Mouse (Mus musculus) MEL (cell line): ENCODE measurements at regions not wholly inside any gene's neighbourhood (a gene's known extent, or its start where the extent isn't known, plus 50 kb on each side); places are given as distances from the start of the nearest gene placed in this dataset.
A peak's percentile ranks its signal among the peaks of the same experiment; 100 is the strongest.

Source experiments
- DNase-seq: peaks from one replicate; pipeline ENCODE4 v3.0.0; 2011; ENCODE audit warnings: low read depth, low spot score
- H3K27ac ChIP-seq: 2 replicates; pipeline ENCODE4 v1.5.1; 2012; ENCODE audit warnings: low read depth, mild to moderate bottlenecking, control low read depth, low read length, moderate library complexity; ENCODE audit not compliant: control insufficient read depth
- H3K27me3 ChIP-seq, 2 experiments: fragments of 150-350 bp in 1 of 2; sonication (generic) in 1 of 2; 2 replicates each; pipeline ENCODE4 v1.6.1; 2012; ENCODE audit warnings: low read length in 2 of 2, mild to moderate bottlenecking in 2 of 2, improper control_type of control experiment in 1 of 2, moderate library complexity in 1 of 2; ENCODE audit not compliant: insufficient read depth in 2 of 2, control insufficient read depth in 1 of 2
- H3K36me3 ChIP-seq, 2 experiments: 2 replicates each; pipeline ENCODE4 v1.6.1; 2012 to 2014; ENCODE audit warnings: low read length in 2 of 2, improper control_type of control experiment in 1 of 2, inconsistent platforms in 1 of 2, mild to moderate bottlenecking in 1 of 2; ENCODE audit not compliant: insufficient read depth in 2 of 2, control insufficient read depth in 1 of 2
- H3K4me1 ChIP-seq, 2 experiments: fragments of 150-350 bp in 1 of 2; sonication (generic) in 1 of 2; 2 replicates each; pipeline ENCODE4 v1.6.1; 2012; ENCODE audit warnings: low read length in 2 of 2, improper control_type of control experiment in 1 of 2, mild to moderate bottlenecking in 1 of 2; ENCODE audit not compliant: insufficient read depth in 2 of 2, control insufficient read depth in 1 of 2
- H3K4me3 ChIP-seq, 2 experiments: fragments of 150-350 bp in 1 of 2; sonication (generic) in 1 of 2; 2 replicates each; pipeline ENCODE4 v1.5.1; 2012; ENCODE audit warnings: low read depth in 2 of 2, low read length in 2 of 2, mild to moderate bottlenecking in 2 of 2, moderate library complexity in 2 of 2, control low read depth in 1 of 2, improper control_type of control experiment in 1 of 2; ENCODE audit not compliant: control insufficient read depth in 1 of 2, insufficient read depth in 1 of 2
- H3K79me2 ChIP-seq: 2 replicates; pipeline ENCODE4 v1.6.1; 2012; ENCODE audit warnings: mild to moderate bottlenecking, low read length, moderate library complexity; ENCODE audit not compliant: control insufficient read depth, poor library complexity, insufficient read depth
- H3K9ac ChIP-seq: 2 replicates; pipeline ENCODE4 v1.6.1; 2012; ENCODE audit warnings: low read depth, mild to moderate bottlenecking, control low read depth, low read length, moderate library complexity; ENCODE audit not compliant: control insufficient read depth, poor library complexity, severe bottlenecking
- H3K9me3 ChIP-seq: fragments of 150-350 bp; sonication (generic); replicated peaks from 2 replicates; pipeline ENCODE4 v1.6.1; 2012; ENCODE audit warnings: mild to moderate bottlenecking, low read length, improper control_type of control experiment, moderate library complexity; ENCODE audit not compliant: insufficient read depth
- BHLHE40 ChIP-seq: IDR thresholded peaks from 2 replicates; pipeline ENCODE4 v1.6.1; 2012; ENCODE audit warnings: low read depth, mild to moderate bottlenecking, inconsistent platforms, low read length, improper control_type of control experiment, borderline replicate concordance
- CHD1 ChIP-seq: IDR thresholded peaks from 2 replicates; pipeline ENCODE4 v1.6.1; 2012; ENCODE audit warnings: low read depth, mild to moderate bottlenecking, inconsistent platforms, low read length, improper control_type of control experiment
- CHD2 ChIP-seq: IDR thresholded peaks from 2 replicates; pipeline ENCODE4 v1.6.1; 2011; ENCODE audit warnings: low read length, improper control_type of control experiment
- ELF1 ChIP-seq: IDR thresholded peaks from 2 replicates; pipeline ENCODE4 v1.6.1; 2014; ENCODE audit warnings: low read depth, mild to moderate bottlenecking, inconsistent platforms, low read length, improper control_type of control experiment, moderate library complexity
- EP300 ChIP-seq, 2 experiments: IDR thresholded peaks; 2 replicates each; pipeline ENCODE4 v1.6.1; 2011; ENCODE audit warnings: improper control_type of control experiment in 2 of 2, low read length in 2 of 2, low read depth in 1 of 2, mild to moderate bottlenecking in 1 of 2
- GABPA ChIP-seq: IDR thresholded peaks from 2 replicates; pipeline ENCODE4 v1.6.1; 2012; ENCODE audit warnings: low read depth, mild to moderate bottlenecking, inconsistent platforms, low read length, improper control_type of control experiment, moderate library complexity
- GATA1 ChIP-seq: IDR thresholded peaks from 2 replicates; pipeline ENCODE4 v1.6.1; 2011; ENCODE audit warnings: low read depth, low read length, improper control_type of control experiment
- HCFC1 ChIP-seq: IDR thresholded peaks from 2 replicates; pipeline ENCODE4 v1.6.1; 2012; ENCODE audit warnings: low read depth, mild to moderate bottlenecking, inconsistent platforms, low read length, improper control_type of control experiment, moderate library complexity
- JUND ChIP-seq: IDR thresholded peaks from 2 replicates; pipeline ENCODE4 v1.6.1; 2011; ENCODE audit warnings: low read depth, mild to moderate bottlenecking, improper control_type of control experiment, low read length
- KAT2A ChIP-seq: conservative IDR thresholded peaks from 2 replicates; pipeline ENCODE4 v1.6.1; 2012; ENCODE audit warnings: low read depth, low read length, improper control_type of control experiment, inconsistent platforms
- MAFK ChIP-seq: IDR thresholded peaks from 2 replicates; pipeline ENCODE4 v1.6.1; 2011; ENCODE audit warnings: low read depth, mild to moderate bottlenecking, low read length, improper control_type of control experiment, borderline replicate concordance
- MAX ChIP-seq: IDR thresholded peaks from 2 replicates; pipeline ENCODE4 v1.6.1; 2011; ENCODE audit warnings: low read length, improper control_type of control experiment
- MAZ ChIP-seq: IDR thresholded peaks from 2 replicates; pipeline ENCODE4 v1.6.1; 2012; ENCODE audit warnings: low read depth, mild to moderate bottlenecking, inconsistent platforms, low read length, improper control_type of control experiment
- MEF2A ChIP-seq: IDR thresholded peaks from 2 replicates; pipeline ENCODE4 v1.6.1; 2014; ENCODE audit warnings: low read depth, mild to moderate bottlenecking, inconsistent platforms, low read length, improper control_type of control experiment; ENCODE audit not compliant: poor library complexity, insufficient replicate concordance, severe bottlenecking; ENCODE audit errors: extremely low read depth
- MYC ChIP-seq: IDR thresholded peaks from 2 replicates; pipeline ENCODE4 v1.6.1; 2011; ENCODE audit warnings: low read depth, mild to moderate bottlenecking, low read length, improper control_type of control experiment, moderate library complexity
- NELFE ChIP-seq: IDR thresholded peaks from 2 replicates; pipeline ENCODE4 v1.6.1; 2011; ENCODE audit warnings: low read depth, low read length, improper control_type of control experiment
- POLR2A ChIP-seq, 2 experiments: IDR thresholded peaks; 2 replicates each; pipeline ENCODE4 v1.6.1; 2011 to 2012; ENCODE audit warnings: low read length in 2 of 2, mild to moderate bottlenecking in 2 of 2, control low read depth in 1 of 2, improper control_type of control experiment in 1 of 2, low read depth in 1 of 2, moderate library complexity in 1 of 2; ENCODE audit not compliant: control insufficient read depth in 1 of 2, insufficient read depth in 1 of 2, poor library complexity in 1 of 2
- POLR2AphosphoS5 ChIP-seq: IDR thresholded peaks from 2 replicates; pipeline ENCODE4 v1.6.1; 2012; ENCODE audit warnings: low read depth, borderline replicate concordance, mild to moderate bottlenecking, inconsistent platforms, low read length, moderate library complexity, mixed read lengths
- RAD21 ChIP-seq: IDR thresholded peaks from 2 replicates; pipeline ENCODE4 v1.6.1; 2011; ENCODE audit warnings: mild to moderate bottlenecking, low read depth, low read length, improper control_type of control experiment
- SIN3A ChIP-seq: IDR thresholded peaks from 2 replicates; pipeline ENCODE4 v1.6.1; 2012; ENCODE audit warnings: low read length, improper control_type of control experiment, inconsistent platforms
- TAL1 ChIP-seq: IDR thresholded peaks from 2 replicates; pipeline ENCODE4 v1.6.1; 2012; ENCODE audit warnings: mild to moderate bottlenecking, inconsistent platforms, low read length, moderate library complexity, mixed read lengths
- TBP ChIP-seq: IDR thresholded peaks from 2 replicates; pipeline ENCODE4 v1.8.0; 2011; ENCODE audit warnings: low read depth, low read length, improper control_type of control experiment
- USF1 ChIP-seq: IDR thresholded peaks from 2 replicates; pipeline ENCODE4 v1.6.1; 2014; ENCODE audit warnings: low read depth, mild to moderate bottlenecking, inconsistent platforms, low read length, improper control_type of control experiment, moderate library complexity
- USF2 ChIP-seq, 2 experiments: IDR thresholded peaks; 2 replicates each; pipeline ENCODE4 v1.6.1; 2011 to 2012; ENCODE audit warnings: improper control_type of control experiment in 2 of 2, low read length in 2 of 2, borderline replicate concordance in 1 of 2, inconsistent platforms in 1 of 2, low read depth in 1 of 2, mild to moderate bottlenecking in 1 of 2; ENCODE audit not compliant: insufficient read depth in 1 of 2
- ZKSCAN1 ChIP-seq: IDR thresholded peaks from 2 replicates; pipeline ENCODE4 v1.6.1; 2012; ENCODE audit warnings: low read depth, mild to moderate bottlenecking, inconsistent platforms, low read length, improper control_type of control experiment, moderate library complexity
- ZMIZ1 ChIP-seq: IDR thresholded peaks from 2 replicates; pipeline ENCODE4 v1.6.1; 2012; ENCODE audit warnings: low read depth, mild to moderate bottlenecking, inconsistent platforms, low read length, improper control_type of control experiment, moderate library complexity
- ZNF384 ChIP-seq: IDR thresholded peaks from 2 replicates; pipeline ENCODE4 v1.6.1; 2012; ENCODE audit warnings: low read depth, mild to moderate bottlenecking, inconsistent platforms, low read length, improper control_type of control experiment

DNA sequence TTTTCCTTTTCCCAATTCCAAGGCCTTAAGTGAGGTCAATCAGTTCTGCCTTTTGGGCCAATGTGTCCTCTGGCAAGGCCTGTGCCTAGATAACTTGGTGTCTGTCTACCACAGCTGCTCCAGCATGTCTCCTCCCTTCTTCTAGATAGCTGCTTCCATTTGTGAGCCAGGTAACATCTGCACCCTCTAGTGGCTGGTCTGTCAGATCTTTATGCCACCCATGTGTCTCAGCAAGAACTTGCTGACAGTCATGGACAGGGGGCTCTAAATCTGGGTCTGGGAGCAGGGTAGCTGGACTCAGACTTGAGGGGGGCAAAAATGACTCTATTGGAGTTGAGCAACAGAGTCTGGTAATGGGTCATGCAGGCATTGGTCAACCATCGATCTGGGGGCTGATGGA, 399.2 kb downstream of the Otol1 start:
- no peaks in the 10 kb centered on the region for H3K27me3 ChIP-seq
- peak; percentile 1 for DNase-seq
- no peaks in the 10 kb centered on the region for H3K36me3 ChIP-seq
- H3K27ac ChIP-seq, result no peak overlapping the region
- no peak overlapping the region for H3K9ac ChIP-seq
- H3K9me3 ChIP-seq, result no peaks in the 10 kb centered on the region
- TF ChIP-seq CHD1, result no peak
- no peak for TF ChIP-seq USF1
- no peak for TF ChIP-seq ZMIZ1
- no peak for TF ChIP-seq MAZ
- TF ChIP-seq GATA1, result no peak
- no peak for TF ChIP-seq BHLHE40
- no peak for TF ChIP-seq GABPA
- TF ChIP-seq POLR2A (IDR thresholded peaks at IDR 0.05; ENCODE audit: control insufficient read depth in 1 of 2, insufficient read depth in 1 of 2, low read depth in 1 of 2, low read length in 2 of 2, poor library complexity in 1 of 2), result no peak
- no peak for TF ChIP-seq MYC
- no peak for TF ChIP-seq CHD2
- no peak for TF ChIP-seq EP300 (IDR thresholded peaks at IDR 0.05; ENCODE audit: low read depth in 1 of 2, low read length in 2 of 2)
- TF ChIP-seq MEF2A, result no peak
- TF ChIP-seq TAL1, result no peak
- no peaks in the 10 kb centered on the region for H3K79me2 ChIP-seq
- H3K4me1 ChIP-seq, result no peaks in the 10 kb centered on the region
- no peak overlapping the region for H3K4me3 ChIP-seq

DNA sequence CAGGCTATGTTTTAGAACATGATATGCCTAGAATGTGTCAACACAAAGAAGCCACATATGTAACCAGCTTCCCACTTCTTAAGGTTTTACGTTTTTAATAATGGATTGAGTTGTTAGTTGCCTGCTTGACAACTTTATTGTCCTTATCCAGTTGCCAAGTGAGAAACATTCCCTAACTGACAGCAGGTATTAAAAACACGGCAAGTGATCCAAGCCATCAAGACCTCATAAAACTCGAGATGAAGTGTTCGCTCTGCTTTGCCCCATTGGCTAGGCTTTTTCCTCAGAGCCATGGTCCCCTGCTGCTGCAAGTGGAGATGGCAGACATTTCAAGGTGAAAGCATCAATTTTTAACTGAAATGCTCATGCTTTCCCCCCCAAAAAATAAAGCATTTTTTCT, 410.9 kb downstream of the Otol1 start:
- H3K9ac ChIP-seq, result no peak overlapping the region
- no peak for TF ChIP-seq GABPA
- no peak for TF ChIP-seq NELFE
- no peak for TF ChIP-seq HCFC1
- no peak for TF ChIP-seq SIN3A
- no peak for TF ChIP-seq USF2 (IDR thresholded peaks at IDR 0.05; ENCODE audit: borderline replicate concordance in 1 of 2, insufficient read depth in 1 of 2, low read depth in 1 of 2, low read length in 2 of 2)
- TF ChIP-seq ZMIZ1, result no peak
- no peak for TF ChIP-seq TAL1
- TF ChIP-seq KAT2A, result no peak
- TF ChIP-seq MAFK, result no peak
- TF ChIP-seq TBP, result no peak
- no peak for TF ChIP-seq ZNF384
- no peak for TF ChIP-seq MAX
- TF ChIP-seq GATA1, result no peak
- no peak for TF ChIP-seq ELF1
- no peak for TF ChIP-seq JUND
- no peak for TF ChIP-seq CHD2
- TF ChIP-seq ZKSCAN1, result no peak
- no peak for TF ChIP-seq POLR2AphosphoS5
- no peak for TF ChIP-seq RAD21
- H3K4me3 ChIP-seq, result no peak overlapping the region
- H3K27me3 ChIP-seq, result no peaks in the 10 kb centered on the region
- no peak overlapping the region for H3K27ac ChIP-seq
- no peaks in the 10 kb centered on the region for H3K9me3 ChIP-seq
- no peaks in the 10 kb centered on the region for H3K4me1 ChIP-seq
- H3K79me2 ChIP-seq, result no peaks in the 10 kb centered on the region
- H3K36me3 ChIP-seq, result no peaks in the 10 kb centered on the region
- no peak for DNase-seq
